Mouse (Mus musculus) kidney, adult 2 months (tissue): ENCODE measurements at regions not wholly inside any gene's neighbourhood (a gene's known extent, or its start where the extent isn't known, plus 50 kb on each side); places are given as distances from the start of the nearest gene placed in this dataset.
A peak's percentile ranks its signal among the peaks of the same experiment; 100 is the strongest.

Experiments
- DNase-seq: peaks from one replicate; pipeline ENCODE4 v3.0.0; 2021
- H3K27ac ChIP-seq: fragments of 200-500 bp; 2 replicates; pipeline ENCODE4 v1.5.1; 2012; ENCODE audit warnings: low read depth, low read length, control low read depth, inconsistent platforms; ENCODE audit not compliant: insufficient read depth
- H3K27me3 ChIP-seq: fragments of 200-500 bp; replicated peaks from 2 replicates; pipeline ENCODE4 v1.6.1; 2012; ENCODE audit warnings: mild to moderate bottlenecking, moderate library complexity, low read length, inconsistent platforms; ENCODE audit not compliant: control insufficient read depth, insufficient read depth
- H3K36me3 ChIP-seq: fragments of 200-500 bp; 2 replicates; pipeline ENCODE4 v1.6.1; 2012; ENCODE audit warnings: mild to moderate bottlenecking, moderate library complexity, low read length, inconsistent platforms; ENCODE audit not compliant: control insufficient read depth, insufficient read depth
- H3K4me1 ChIP-seq: fragments of 200-500 bp; 2 replicates; pipeline ENCODE4 v1.6.1; 2011; ENCODE audit warnings: low read length; ENCODE audit not compliant: control insufficient read depth, insufficient read depth
- H3K4me3 ChIP-seq: fragments of 200-500 bp; 2 replicates; pipeline ENCODE4 v1.5.1; 2011; ENCODE audit warnings: mild to moderate bottlenecking, low read depth, low read length, control low read depth; ENCODE audit not compliant: insufficient read depth
- CTCF ChIP-seq: fragments of 200-500 bp; conservative IDR thresholded peaks from 2 replicates; pipeline ENCODE4 v1.5.1; 2011; ENCODE audit warnings: low read depth, mild to moderate bottlenecking, control low read depth, low read length, moderate library complexity, mixed read lengths; ENCODE audit not compliant: insufficient read depth, insufficient read length
- POLR2A ChIP-seq: fragments of 200-500 bp; IDR thresholded peaks from one replicate; pipeline ENCODE4 v1.6.1; 2011; ENCODE audit warnings: low read depth, low read length, control low read depth
- WGBS: fragments of 180-500 bp; shearing (Covaris S2); methylation state at CpG from one replicate; pipeline ENCODE4 v1.1.7; 2018; 5-methylcytosine and 5-hydroxymethylcytosine counted together

DNA sequence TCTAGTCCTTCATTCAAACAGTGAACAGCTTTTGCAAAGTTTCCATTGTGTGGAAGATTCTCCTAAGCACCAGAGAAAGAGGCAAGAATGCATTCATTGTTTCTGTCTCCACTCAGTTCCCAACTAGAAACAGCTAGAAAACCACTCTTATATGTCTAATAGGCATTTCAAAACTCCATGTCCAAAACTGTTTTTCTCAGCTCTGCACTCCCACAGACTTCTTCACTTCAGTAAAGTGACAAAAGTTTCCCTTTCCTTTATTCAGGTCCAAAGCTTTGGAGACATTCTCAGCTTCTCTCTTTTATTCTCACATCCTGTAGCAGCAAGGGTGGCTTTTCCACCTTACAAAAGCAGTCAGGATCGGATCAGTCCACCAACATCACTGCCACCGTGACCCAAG is 166.0 kb downstream of the Mreg start:
- no peaks in the 10 kb centered on the region; the same call in 1 of the 2 replicates for H3K27me3 ChIP-seq
- H3K4me3 ChIP-seq = no peak overlapping the region
- no peak overlapping the region for H3K27ac ChIP-seq
- no peaks in the 10 kb centered on the region for H3K36me3 ChIP-seq
- no peak for TF ChIP-seq POLR2A
- TF ChIP-seq CTCF = no peak
- WGBS = 79% methylated on average over 2 of the region's 2 CpGs
- H3K4me1 ChIP-seq = no peaks in the 10 kb centered on the region
- DNase-seq = no peak

DNA sequence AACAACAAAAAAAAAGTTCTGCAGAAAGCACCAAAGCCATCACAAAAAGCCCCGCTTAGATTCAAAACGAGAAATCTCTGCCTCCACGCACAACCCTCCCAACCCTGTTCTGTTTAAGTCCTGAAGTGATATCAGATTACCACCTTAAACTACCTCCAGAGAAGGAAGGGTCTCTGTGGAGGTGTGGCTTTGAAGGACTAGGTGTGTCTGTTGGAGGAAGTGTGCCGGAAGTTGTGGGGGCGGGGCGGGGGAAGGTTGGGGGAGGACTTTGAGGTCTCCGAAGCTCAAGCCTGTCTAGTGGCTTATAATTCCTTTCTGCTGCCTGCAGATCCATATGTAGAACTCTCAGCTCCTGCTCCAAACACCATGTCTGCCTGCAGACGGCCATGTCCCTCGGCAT is 173.6 kb downstream of the Mreg start:
- TF ChIP-seq CTCF = no peak
- TF ChIP-seq POLR2A = no peak
- H3K27me3 ChIP-seq = no peaks in the 10 kb centered on the region
- WGBS = 58% methylated on average over 9 of the region's 9 CpGs

DNA sequence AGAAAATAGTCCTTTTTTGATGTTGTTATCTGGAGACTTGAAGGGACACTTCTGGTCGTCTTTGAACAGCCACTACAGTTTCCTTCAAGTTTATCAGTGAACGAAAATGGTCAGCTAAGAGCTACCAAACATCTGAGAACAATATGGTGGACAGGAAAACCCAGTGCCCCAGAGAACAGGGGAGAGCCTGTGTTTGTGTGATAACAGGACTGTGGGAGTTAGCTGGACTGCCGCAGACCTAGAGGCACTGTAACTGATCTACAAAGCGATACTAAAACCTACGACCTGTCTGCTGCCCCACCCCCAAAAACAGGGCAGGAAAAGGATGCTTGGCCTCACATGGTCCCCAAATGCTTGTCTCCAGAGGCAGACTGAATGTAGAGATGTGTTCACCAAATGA is 175.5 kb downstream of the Mreg start:
- Histone ChIP-seq H3K27ac (no peak overlapping the region), H3K4me1 (no peaks in the 10 kb centered on the region), H3K27me3 (no peaks in the 10 kb centered on the region), H3K36me3 (no peaks in the 10 kb centered on the region), H3K4me3 (no peak overlapping the region)
- no peak for DNase-seq
- TF ChIP-seq CTCF = no peak
- no peak for TF ChIP-seq POLR2A
- 62% methylated on average over 5 of the region's 5 CpGs for WGBS

More for the DNA sequence above, 173.6 kb downstream of the Mreg start:
- DNase-seq = no peak
- no peaks in the 10 kb centered on the region for H3K4me1 ChIP-seq
- no peaks in the 10 kb centered on the region for H3K36me3 ChIP-seq
- no peak overlapping the region for H3K27ac ChIP-seq
- no peak overlapping the region for H3K4me3 ChIP-seq

DNA sequence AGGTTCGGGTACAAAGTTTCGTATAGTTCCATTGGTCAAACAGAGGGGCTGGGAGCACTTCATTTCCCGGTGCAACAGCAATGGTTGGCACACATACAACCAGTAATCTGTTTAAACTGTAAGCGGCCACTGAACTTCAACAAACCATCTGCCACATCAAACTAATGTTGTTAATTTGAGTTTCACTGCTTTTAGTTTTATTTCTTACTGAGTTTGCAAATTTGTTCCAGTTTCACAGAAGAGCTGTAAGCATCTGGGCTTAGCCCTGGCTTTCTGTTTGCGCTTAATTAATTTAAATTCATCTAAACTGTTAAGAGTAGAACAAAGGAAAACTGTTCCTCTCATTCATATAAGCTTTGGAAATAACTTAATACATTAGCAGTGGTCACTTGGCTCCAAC is 176.0 kb downstream of the Mreg start:
- no peaks in the 10 kb centered on the region for H3K36me3 ChIP-seq
- H3K27ac ChIP-seq = no peak overlapping the region
- no peak for DNase-seq
- 83% methylated on average over 5 of the region's 5 CpGs for WGBS
- TF ChIP-seq POLR2A = no peak
- no peak for TF ChIP-seq CTCF
- no peaks in the 10 kb centered on the region for H3K4me1 ChIP-seq
- no peaks in the 10 kb centered on the region for H3K27me3 ChIP-seq
- H3K4me3 ChIP-seq = no peak overlapping the region

DNA sequence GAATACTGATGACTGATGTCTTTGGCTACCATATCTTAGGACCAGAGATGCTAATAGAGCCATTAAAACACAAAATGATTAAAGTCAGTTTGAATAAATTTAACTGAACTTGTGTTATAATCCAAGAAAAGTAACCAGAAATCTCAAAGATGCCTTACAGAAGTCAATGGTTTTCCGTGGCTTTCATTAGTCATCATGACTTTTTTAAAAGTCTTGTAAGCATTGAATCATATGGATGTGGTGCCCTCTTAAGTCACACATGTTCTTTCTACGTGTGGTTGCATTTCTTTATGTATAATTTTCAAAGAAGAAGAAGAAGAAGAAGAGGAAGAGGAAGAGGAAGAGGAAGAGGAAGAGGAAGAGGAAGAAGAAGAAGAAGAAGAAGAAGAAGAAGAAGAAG is 178.2 kb downstream of the Mreg start:
- no peak for DNase-seq
- no peak for TF ChIP-seq CTCF
- no peak for TF ChIP-seq POLR2A
- 77% methylated on average over 2 of the region's 2 CpGs for WGBS
- Histone ChIP-seq H3K4me3 (no peak overlapping the region), H3K4me1 (no peaks in the 10 kb centered on the region), H3K36me3 (no peaks in the 10 kb centered on the region), H3K27me3 (no peaks in the 10 kb centered on the region), H3K27ac (no peak overlapping the region)

DNA sequence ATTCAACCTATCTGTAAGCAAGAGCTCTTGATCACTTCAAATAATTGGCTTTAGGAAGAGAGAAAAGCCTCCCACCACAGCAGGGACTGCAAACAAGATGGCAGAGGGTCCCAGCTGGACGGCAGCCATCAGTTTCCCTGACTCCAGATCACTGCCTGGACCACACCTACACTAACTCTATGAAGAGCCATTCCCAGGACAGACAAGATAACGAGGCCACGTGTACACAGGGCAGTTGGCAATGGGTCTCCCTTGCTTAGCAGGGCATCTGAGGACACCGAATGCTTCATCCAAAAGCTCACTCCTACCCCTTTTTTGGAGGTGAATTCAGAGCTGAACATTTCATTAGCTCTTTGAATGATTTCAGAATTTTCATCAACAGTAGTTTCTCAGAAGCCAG is 179.9 kb downstream of the Mreg start:
- Histone ChIP-seq H3K4me1 (no peaks in the 10 kb centered on the region), H3K27ac (no peak overlapping the region), H3K36me3 (no peaks in the 10 kb centered on the region), H3K27me3 (no peaks in the 10 kb centered on the region), H3K4me3 (no peak overlapping the region)
- TF ChIP-seq CTCF (no peak), POLR2A (no peak)
- DNase-seq = peak; percentile 27
- 62% methylated on average over 4 of the region's 4 CpGs for WGBS

DNA sequence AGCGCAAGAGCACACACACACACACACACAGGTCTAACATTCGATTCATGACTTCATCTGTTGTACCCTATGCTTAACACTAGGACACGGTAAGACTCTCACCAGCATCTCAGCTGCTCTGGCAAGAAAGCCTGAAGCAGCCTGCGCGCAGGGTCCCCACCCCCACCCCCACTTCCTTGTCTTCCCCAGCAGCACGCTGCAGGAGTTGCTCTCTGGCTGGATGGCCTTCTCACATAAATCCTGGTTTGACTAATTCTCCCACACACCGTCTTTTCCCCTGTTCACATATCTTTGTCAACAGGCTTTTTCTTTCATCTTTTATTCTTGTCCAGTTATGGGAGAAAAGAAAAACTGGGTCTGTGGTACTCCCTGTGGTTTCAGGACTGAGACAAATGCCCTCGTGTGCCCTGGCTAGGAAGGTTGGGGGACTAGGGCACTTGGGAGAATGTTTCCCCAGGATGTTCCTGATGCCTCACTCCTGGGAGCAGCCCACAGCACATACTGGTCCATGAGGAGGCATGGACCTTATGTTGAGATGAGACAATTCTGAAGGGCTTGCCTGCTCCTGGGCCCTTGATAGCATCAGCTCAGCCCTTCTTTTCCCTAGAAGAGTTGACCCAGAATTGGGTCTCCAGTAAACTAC is 181.2 kb downstream of the Mreg start:
- no peak for TF ChIP-seq POLR2A
- no peak for TF ChIP-seq CTCF
- H3K36me3 ChIP-seq = no peaks in the 10 kb centered on the region
- H3K4me3 ChIP-seq = no peak overlapping the region
- H3K4me1 ChIP-seq = no peaks in the 10 kb centered on the region
- H3K27me3 ChIP-seq = no peaks in the 10 kb centered on the region
- WGBS = 48% methylated on average over 8 of the region's 8 CpGs
- H3K27ac ChIP-seq = no peak overlapping the region
- DNase-seq = no peak
